Mouse (Mus musculus): ENCODE measurements around the gene Arhgap5.

GRCm38 (mm10) chr12:52604256-52604991, 100.7 kb downstream of the Arhgap5 start:
- TF ChIP-seq EP300 (IDR thresholded peaks at IDR 0.05; ENCODE audit: low read depth) (0 out of 2 replicates have a peak, but pooled peaks have one; percentile 53), CTCF (IDR thresholded peaks at IDR 0.05; ENCODE audit: low read depth) (no peak)
